Mouse (Mus musculus) C2C12 (cell line): ENCODE measurements around the gene 1700080O16Rik. TPM values are rescaled to one million over a fixed set of nuclear protein-coding genes. Genes with fewer than 3 reads are reported as not detected.

Experiments used
- H3K27me3 ChIP-seq: one replicate; pipeline ENCODE4 v1.6.1; 2011; ENCODE audit not compliant: control insufficient read depth, insufficient read depth, insufficient read length
- H3K36me3 ChIP-seq: one replicate; pipeline ENCODE4 v1.6.1; 2011; ENCODE audit not compliant: control insufficient read depth, insufficient read depth
- H3K4me3 ChIP-seq: one replicate; pipeline ENCODE4 v1.5.1; 2011; ENCODE audit warnings: mild to moderate bottlenecking, control low read depth; ENCODE audit not compliant: poor library complexity, insufficient read depth, severe bottlenecking
- H3K79me2 ChIP-seq: one replicate; pipeline ENCODE4 v1.6.1; 2011; ENCODE audit not compliant: control insufficient read depth, insufficient read depth
- H3K79me3 ChIP-seq: one replicate; pipeline ENCODE4 v1.6.1; 2011; ENCODE audit warnings: low read depth, control low read depth
- H3ac ChIP-seq: one replicate; pipeline ENCODE3; 2011; ENCODE audit warnings: low read depth; ENCODE audit not compliant: control insufficient read depth, insufficient read length
- CEBPB ChIP-seq: IDR thresholded peaks from one replicate; pipeline ENCODE4 v1.6.1; 2011; ENCODE audit warnings: low read depth, mild to moderate bottlenecking, control low read depth, moderate library complexity
- CTCF ChIP-seq: IDR thresholded peaks from one replicate; pipeline ENCODE4 v1.5.1; 2011; ENCODE audit not compliant: control insufficient read depth, insufficient read depth, insufficient read length
- FOSL1 ChIP-seq: IDR thresholded peaks from one replicate; pipeline ENCODE4 v1.8.0; 2011; ENCODE audit warnings: mild to moderate bottlenecking, low read length; ENCODE audit not compliant: poor library complexity, insufficient read depth, severe bottlenecking
- MAX ChIP-seq: IDR thresholded peaks from one replicate; pipeline ENCODE4 v1.6.1; 2011; ENCODE audit warnings: mild to moderate bottlenecking, control low read depth
- MYOD1 ChIP-seq: IDR thresholded peaks from one replicate; pipeline ENCODE4 v1.6.1; 2011; ENCODE audit warnings: low read depth; ENCODE audit not compliant: control insufficient read depth, insufficient read length
- MYOG ChIP-seq: IDR thresholded peaks from one replicate; pipeline ENCODE4 v1.6.1; 2011; ENCODE audit not compliant: control insufficient read depth, insufficient read length; ENCODE audit errors: extremely low read depth
- USF1 ChIP-seq: IDR thresholded peaks from one replicate; pipeline ENCODE4 v1.6.1; 2011; ENCODE audit warnings: low read depth, mild to moderate bottlenecking, control low read depth, moderate library complexity
- polyA plus RNA-seq: library from polyadenylated mRNA; unstranded; fragments of >200 nt; fragmentation: generic; extraction: Trizol; gene quantifications from one replicate; pipeline ENCODE4 v1.2.1, GENCODE M21; 2012; ENCODE audit warnings: missing spikeins

1700080O16Rik gene
- polyA plus RNA-seq, 1 experiment: 0.48 TPM

DNA sequence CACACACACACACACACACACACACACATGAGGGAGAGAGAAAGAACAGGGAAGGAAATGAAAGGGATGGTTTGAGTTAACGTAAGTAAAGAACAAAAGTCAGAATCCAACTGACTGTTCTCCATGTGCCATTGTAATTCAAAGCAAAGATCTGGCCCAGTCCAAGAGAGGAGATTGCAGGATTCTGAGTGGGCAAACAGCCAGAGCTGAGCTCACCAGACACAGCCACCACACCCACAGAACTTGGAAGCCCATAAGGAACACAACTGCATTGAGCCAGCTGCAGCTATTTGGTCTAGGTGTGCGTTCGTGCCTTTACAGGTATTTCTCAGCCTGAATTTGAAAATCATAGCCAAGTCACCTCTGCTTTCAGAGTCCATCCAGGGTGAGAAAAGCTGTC is 24.5 kb downstream of the 1700080O16Rik start:
- H3K27me3 ChIP-seq: no peaks in the 10 kb centered on the region
- H3K36me3 ChIP-seq: no peaks in the 10 kb centered on the region
- H3K4me3 ChIP-seq: no peak overlapping the region
- H3K79me3 ChIP-seq: no peaks in the 10 kb centered on the region
- no peaks in the 10 kb centered on the region for H3K79me2 ChIP-seq
- TF ChIP-seq MYOG: no peak
- TF ChIP-seq MAX: no peak
- no peak for TF ChIP-seq FOSL1
- TF ChIP-seq CTCF: no peak
- no peak overlapping the region for H3ac ChIP-seq

- no peak for TF ChIP-seq USF1
- TF ChIP-seq MAX: no peak
- TF ChIP-seq CEBPB: no peak
- no peak for TF ChIP-seq CTCF
- no peak for TF ChIP-seq MYOD1
- TF ChIP-seq FOSL1: no peak
- TF ChIP-seq MYOG: no peak
- H3K4me3 ChIP-seq: no peak overlapping the region
These were observed 34.5 kb downstream of the 1700080O16Rik start for GRCm38 (mm10) chrX:51938076-51938475.

GRCm38 (mm10) chrX:51919091-51919490 is 53.5 kb downstream of the 1700080O16Rik start:
- Histone ChIP-seq H3ac (no peak overlapping the region), H3K79me2 (no peaks in the 10 kb centered on the region), H3K79me3 (no peaks in the 10 kb centered on the region), H3K4me3 (no peak overlapping the region), H3K27me3 (no peaks in the 10 kb centered on the region), H3K36me3 (no peaks in the 10 kb centered on the region)
- TF ChIP-seq MAX: no peak
- TF ChIP-seq CEBPB: no peak
- no peak for TF ChIP-seq CTCF

More at GRCm38 (mm10) chrX:51938076-51938475, 34.5 kb downstream of the 1700080O16Rik start:
- no peaks in the 10 kb centered on the region for H3K79me3 ChIP-seq
- no peak overlapping the region for H3ac ChIP-seq
- no peaks in the 10 kb centered on the region for H3K79me2 ChIP-seq
- no peaks in the 10 kb centered on the region for H3K27me3 ChIP-seq
- H3K36me3 ChIP-seq: no peaks in the 10 kb centered on the region

Other genes starting within 250 kb of the 1700080O16Rik start
- gene Usp26, start 171.5 kb downstream of the 1700080O16Rik start, polyA plus RNA-seq: not detected
- gene Gpc4, start 192.5 kb upstream of the 1700080O16Rik start, polyA plus RNA-seq: 0.26 TPM